Mouse (Mus musculus) retina, embryonic 14.5 days (tissue): ENCODE measurements at regions not wholly inside any gene's neighbourhood (a gene's known extent, or its start where the extent isn't known, plus 50 kb on each side); places are given as distances from the start of the nearest gene placed in this dataset.

Source experiments
- DNase-seq: peaks from one replicate; pipeline ENCODE4 v3.0.0-alpha.2; 2015; ENCODE audit warnings: low spot score

DNA sequence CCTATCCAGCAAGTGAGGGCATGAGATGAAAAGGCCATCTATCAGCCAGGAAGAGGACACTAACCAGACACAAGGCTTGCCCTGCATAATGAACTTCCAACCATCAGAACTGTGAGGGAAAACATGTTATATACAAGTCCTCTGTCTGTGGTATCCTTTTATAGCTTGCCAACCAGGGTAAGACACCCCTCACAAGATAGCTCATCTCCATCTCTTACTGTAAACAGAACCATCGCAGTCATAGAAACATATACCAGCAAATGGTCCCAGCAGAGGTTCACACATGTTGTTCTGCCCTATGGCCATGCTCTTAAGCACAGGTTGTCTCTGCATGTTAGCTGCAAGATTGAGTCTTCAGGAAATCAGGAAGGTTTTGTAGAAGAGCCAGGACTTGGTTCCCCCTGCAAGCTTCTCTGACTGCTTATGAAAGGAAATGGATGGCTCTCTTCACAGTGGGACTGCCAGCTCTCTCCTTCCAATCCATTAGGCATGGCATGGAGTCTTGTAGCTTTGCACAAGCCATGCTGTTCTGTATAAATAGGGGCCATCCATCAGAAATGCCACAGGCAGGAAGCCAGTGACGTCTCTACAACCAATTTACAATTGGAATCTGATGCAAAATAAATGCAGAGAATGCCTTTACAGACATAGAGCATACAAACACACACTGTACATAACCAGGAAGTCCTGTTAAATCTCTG, 1514.0 kb upstream of the Lrrc6 start:
- no peak for DNase-seq

DNA sequence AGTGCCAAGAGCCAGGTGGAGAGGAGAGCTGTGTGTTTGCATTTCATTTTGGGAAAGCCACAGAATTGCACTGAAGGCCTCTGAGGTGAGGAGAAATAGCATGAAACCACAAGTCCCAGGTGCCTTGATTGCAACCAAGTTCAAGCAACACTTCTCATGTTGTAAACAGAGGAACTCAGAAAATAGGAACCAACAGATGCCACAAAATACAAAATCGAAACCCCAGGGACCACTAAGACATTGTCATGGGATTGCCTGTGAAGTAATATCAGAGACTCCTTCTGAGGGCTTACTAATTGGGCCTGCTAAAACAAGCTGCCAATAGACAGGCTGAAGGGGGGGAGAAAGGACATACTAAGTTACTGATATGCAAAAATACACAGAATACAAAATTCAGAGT, 1510.5 kb upstream of the Lrrc6 start:
- DNase-seq, result no peak

GRCm38 (mm10) chr15:68010189-68010588, 1509.5 kb upstream of the Lrrc6 start:
- DNase-seq, result no peak

DNA sequence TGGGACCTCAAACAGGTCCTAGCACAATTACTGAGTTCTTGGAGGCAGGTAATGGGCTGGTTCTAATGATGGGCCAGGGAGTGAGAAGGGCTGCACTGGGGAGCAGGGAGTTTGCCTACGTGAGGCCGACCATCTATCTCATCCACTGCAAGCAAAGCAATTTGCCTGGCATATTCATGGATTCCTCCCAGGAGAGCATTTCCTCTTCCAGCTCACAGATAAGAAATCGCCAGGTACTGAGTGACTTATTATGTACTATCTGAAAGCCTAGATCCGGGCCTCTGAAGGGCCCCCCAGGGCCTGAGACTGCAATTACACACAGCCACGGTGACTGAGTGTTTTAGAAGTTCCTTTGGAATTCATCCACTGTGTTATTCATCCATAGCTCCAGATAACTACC, 1504.1 kb upstream of the Lrrc6 start:
- peak; percentile 4 for DNase-seq

DNA sequence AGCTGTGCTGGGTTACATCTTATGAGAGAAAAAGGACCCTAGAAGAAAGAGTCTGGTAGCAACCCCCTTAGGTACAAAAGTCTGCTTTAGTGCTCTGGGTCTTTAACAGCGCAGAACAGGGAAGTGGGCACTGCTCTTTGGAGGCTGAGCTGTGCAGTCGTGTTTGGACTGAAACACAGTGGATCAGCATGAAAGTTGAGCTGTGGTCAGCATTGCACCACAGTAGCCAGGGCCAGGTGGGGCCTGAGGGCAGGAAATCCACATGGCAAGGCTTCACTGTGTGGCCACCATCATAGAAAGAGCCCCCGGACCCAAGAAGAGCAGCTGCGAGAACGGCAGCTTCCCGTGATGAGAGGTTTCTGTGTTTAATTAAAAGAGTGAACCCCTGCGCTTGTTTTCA, 1495.8 kb upstream of the Lrrc6 start:
- no peak for DNase-seq

- DNase-seq, result no peak
Measured at GRCm38 (mm10) chr15:67989428-67990272, 1488.9 kb upstream of the Lrrc6 start.

GRCm38 (mm10) chr15:67987941-67988340, 1487.2 kb upstream of the Lrrc6 start:
- no peak for DNase-seq

DNA sequence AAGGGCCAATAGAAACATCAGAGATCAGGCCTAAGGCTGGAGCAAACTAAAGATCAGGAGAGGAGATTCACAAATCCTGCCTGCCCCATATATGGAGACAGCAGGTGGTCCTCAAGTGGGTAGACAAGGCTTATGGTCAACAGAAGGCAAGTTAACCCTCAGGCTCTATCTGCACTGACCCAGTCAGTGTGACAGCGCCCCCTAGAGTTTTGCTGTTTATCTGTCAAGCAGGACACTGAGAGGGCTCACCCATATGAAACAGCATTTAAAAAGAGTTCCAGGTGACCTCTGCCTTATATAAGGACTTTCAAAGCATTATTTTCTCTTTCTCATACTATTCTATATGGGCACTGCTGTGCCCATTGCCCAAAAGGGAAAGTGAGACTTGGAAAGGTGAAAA, 1482.5 kb upstream of the Lrrc6 start:
- peak; percentile 17 for DNase-seq

GRCm38 (mm10) chr15:67981876-67982275, 1481.2 kb upstream of the Lrrc6 start:
- no peak for DNase-seq

GRCm38 (mm10) chr15:67979451-67979850, 1478.7 kb upstream of the Lrrc6 start:
- peak; percentile 17 for DNase-seq

GRCm38 (mm10) chr15:67977210-67977609, 1476.5 kb upstream of the Lrrc6 start:
- DNase-seq, result no peak

DNA sequence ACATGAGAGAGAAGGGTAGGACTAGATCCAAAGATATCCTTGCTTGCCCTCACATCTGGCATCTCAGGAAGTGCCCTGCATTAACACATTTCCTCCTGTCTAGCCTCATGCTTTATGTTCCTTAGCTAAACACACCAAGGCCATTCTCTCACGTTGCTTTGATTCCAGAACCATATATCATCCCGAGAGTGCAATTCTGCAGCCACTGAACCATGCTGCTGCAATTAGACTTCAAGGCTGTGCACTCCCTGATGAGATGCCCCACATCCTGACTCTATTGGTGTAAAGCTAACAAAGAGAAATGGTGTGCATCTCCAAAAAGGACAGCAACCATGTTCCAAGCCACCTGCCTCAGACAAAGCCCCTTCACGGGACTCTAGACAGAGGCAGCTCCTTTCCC, 1471.3 kb upstream of the Lrrc6 start:
- no peak for DNase-seq

DNA sequence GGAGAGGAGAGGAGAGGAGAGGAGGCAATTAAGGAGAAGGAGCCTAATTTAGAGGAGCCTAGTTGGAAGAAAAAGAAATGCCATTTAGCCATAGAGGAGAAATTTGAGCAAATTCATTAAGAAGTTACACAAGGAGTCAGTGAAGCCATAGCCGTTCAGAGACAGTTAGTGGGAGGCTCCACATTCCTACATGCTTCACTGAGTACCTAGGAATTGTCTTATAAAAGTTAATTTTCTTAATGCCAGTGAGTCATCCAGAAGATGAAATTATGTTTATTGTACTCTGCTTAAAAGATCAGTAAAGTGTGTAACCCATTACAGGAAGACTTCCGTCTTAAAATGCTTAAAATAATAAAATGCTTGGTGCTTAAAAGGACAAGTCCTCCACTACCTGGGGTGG, 1453.5 kb upstream of the Lrrc6 start:
- DNase-seq, result no peak

DNA sequence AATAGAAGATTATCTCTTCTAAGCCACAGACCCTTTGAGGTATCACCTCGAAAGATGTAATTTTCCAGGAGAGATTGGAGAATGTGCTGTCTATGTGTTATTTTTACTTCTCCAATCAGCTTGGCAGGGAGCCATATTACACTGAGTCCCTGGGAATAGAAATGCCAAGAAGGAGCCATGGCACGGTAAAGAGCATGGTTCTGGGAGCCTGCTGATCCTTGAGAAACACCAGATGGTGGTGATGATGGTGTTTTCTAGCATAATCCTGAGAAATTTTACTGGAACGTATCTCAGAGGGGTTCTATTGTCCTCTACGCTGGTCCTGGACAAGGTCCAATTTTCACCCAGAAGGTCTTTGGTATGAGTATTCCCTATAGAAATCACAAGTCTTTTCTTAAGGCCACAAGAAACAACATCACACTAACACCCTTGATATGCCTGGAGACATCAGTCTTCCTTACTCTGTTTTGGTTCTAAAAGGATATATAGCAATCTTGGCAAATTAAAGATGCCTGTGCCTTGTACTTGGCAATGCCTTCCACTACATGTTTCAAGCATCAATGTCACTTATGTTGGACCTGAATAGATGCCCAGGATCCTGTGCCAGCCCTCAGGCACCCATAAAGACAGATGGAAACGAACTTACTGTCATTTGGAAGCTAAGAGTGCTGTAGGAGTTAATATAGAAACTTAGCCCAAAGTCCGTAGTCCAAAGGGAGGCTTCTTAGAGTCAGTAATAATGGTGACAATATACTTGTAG, 1449.8 kb upstream of the Lrrc6 start:
- no peak for DNase-seq

DNA sequence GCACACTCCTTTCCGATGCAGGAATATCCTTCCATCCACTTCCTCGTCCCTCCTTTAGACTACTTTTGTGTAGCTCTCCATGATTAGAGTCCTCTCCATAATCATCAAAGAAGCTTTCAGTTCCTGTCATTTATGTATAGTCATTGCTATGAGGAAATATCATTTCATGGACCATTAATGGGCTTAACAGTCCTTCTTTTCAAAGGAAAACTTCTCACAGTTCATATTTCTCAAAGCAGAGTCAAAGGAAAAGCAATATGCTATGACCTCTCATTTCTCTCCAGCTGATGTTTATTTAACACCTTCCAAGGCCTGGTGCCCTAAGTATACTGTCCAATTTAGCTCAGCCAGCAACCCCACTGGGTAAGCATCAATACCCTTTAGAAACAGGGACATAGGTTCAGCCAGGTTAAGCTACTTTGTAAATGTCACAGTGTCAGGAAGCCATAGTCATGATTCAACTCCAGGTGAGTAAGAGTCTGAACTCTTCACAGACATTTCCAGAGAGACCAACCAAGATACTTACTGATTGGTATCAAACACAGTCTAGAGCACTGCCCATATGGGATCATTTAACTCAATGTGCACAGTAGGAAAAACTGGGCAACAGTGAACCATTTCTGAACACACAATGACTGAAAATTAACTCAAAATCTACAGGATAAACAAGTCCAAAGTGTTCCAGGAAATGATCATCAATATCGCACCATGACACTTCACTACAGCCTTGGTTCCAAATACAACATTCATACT, 1443.8 kb upstream of the Lrrc6 start:
- no peak for DNase-seq

- DNase-seq, result no peak
Measured at GRCm38 (mm10) chr15:67943046-67943445, 1442.3 kb upstream of the Lrrc6 start.

- no peak for DNase-seq
Measured at GRCm38 (mm10) chr15:67940510-67940909, 1439.8 kb upstream of the Lrrc6 start.

DNA sequence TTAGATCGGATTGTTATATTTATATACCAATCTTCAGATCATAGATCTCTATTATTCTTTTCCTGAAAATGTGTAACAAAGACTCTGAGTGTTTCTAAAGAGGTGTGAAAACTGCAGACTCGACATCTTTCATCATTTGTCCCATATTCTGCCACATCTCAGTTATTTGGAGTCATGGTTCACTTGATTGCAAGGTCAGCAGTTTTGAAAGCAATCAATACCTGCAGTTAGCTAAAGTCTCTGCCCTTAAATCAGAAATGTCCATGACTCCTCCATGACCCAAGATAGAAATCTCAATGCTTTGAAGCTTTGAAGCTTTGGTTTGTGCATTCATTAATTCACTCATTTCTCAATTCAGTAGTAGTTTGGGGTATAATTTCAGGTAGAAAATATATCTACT, 1424.2 kb upstream of the Lrrc6 start:
- DNase-seq, result no peak

- no peak for DNase-seq
Measured at GRCm38 (mm10) chr15:67907034-67907433, 1406.3 kb upstream of the Lrrc6 start.

DNA sequence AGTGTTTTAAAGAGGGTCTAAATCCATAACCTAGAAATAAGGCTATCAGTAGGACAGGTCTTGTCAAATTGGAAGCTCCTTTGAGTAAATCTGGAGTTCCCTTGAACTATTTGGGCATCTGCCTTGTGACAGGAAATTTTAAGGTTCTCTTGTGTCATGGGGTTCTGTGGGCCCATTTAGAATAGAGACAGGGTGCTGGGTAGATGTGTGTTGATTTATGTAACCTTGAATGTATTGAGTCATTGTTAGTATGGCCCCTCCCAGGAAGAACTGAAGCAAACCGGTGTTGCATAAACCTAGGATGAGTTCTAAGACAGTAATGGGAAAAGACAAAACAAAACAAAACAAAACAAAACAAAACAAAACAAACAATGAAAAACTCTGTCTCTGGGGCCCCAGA, 1404.6 kb upstream of the Lrrc6 start:
- no peak for DNase-seq

GRCm38 (mm10) chr15:67904646-67905045, 1403.9 kb upstream of the Lrrc6 start:
- no peak for DNase-seq

DNA sequence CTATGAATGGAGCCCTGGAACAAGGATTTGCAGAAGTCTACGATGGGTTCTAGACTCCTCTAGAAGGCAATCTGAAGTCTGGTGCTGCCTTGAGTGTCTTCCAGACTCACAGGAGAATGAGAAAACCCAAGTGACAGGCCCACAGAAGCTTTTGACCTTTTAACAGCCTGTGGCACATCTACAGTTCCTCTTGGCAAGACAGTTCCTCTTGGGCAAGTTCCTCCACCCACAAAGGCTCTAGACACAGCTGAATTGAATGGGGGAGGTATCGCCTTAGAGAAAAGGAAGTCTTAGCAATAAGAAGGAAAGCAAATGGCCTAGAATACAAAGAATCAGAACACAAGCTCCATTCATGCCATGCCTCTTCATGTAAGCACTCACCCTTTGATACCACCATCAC, 1402.3 kb upstream of the Lrrc6 start:
- no peak for DNase-seq
